Mouse (Mus musculus) liver, embryonic 14.5 days (tissue): Measurements from ENCODE around the gene Xpnpep1.

Experiments used
- CTCF ChIP-seq: IDR thresholded peaks from 2 replicates; pipeline ENCODE4 v1.5.1; 2016; ENCODE audit warnings: antibody characterized with exemption, low read depth, control low read depth
- EP300 ChIP-seq: IDR thresholded peaks from 2 replicates; pipeline ENCODE4 v1.6.1; 2016; ENCODE audit warnings: antibody characterized with exemption, low read depth

DNA sequence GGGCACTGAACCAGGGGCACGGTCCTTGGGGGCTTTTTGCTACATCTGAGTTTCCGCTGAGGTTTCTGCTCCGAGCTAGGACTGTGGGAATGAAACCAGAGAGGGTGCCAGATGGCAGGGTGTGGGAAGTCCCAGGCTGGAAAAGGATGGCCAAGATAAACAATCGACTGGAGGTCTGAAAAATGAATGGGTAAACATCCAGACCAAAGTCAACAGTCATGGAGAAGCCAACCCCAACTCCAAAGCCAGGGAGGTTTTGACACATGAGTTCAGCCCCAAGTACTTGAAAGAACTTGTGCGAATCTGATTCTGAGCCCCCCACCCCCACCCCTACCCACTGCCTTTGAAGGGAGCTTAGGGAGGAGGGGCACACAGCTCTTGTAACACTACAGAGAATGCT, 44.7 kb upstream of the Xpnpep1 start:
- no peak for TF ChIP-seq CTCF
- no peak for TF ChIP-seq EP300
